Mouse (Mus musculus): ENCODE measurements around the gene Maml2. TPM values are rescaled to one million over a fixed set of nuclear protein-coding genes. Genes with fewer than 3 reads are reported as not detected.
A peak's percentile ranks its signal among the peaks of the same experiment; 100 is the strongest.

Maml2 gene
- total RNA-seq, 2 experiments from 2014 or later = 6.2 to 7.1 TPM

GRCm38 (mm10) chr9:13623892-13624422, 326.2 kb downstream of the Maml2 start:
- DNase-seq (ENCODE audit: low spot score in 2 of 2) = no peak

GRCm38 (mm10) chr9:13624780-13625179, 327.0 kb downstream of the Maml2 start:
- intact Hi-C loops (cut with DNase I) = no loop called here
- DNase-seq (ENCODE audit: low spot score in 2 of 2) = no peak

More at GRCm38 (mm10) chr9:13623892-13624422, 326.2 kb downstream of the Maml2 start:
- intact Hi-C loops (cut with DNase I) = no loop called here

GRCm38 (mm10) chr9:13625215-13625614, 327.5 kb downstream of the Maml2 start:
- intact Hi-C loops (cut with DNase I) = no loop called here
- DNase-seq (ENCODE audit: low spot score in 2 of 2) = no peak

GRCm38 (mm10) chr9:13626480-13626879, 328.7 kb downstream of the Maml2 start:
- intact Hi-C loops (cut with DNase I) = no loop called here
- DNase-seq (ENCODE audit: low spot score in 2 of 2) = no peak

- DNase-seq (ENCODE audit: low spot score in 2 of 2) = no peak
- intact Hi-C loops (cut with DNase I) = no loop called here
These were observed 335.6 kb downstream of the Maml2 start for GRCm38 (mm10) chr9:13633371-13633770.

GRCm38 (mm10) chr9:13639655-13640054, 341.9 kb downstream of the Maml2 start:
- DNase-seq (ENCODE audit: low spot score in 2 of 2) = no peak
- intact Hi-C loops (cut with DNase I) = no loop called here

- no peak for DNase-seq (ENCODE audit: low spot score in 2 of 2)
- intact Hi-C loops (cut with DNase I) = no loop called here
These were observed 347.4 kb downstream of the Maml2 start for GRCm38 (mm10) chr9:13645153-13645552.

- intact Hi-C loops (cut with DNase I) = no loop called here
These were observed 353.3 kb downstream of the Maml2 start for GRCm38 (mm10) chr9:13651065-13651464.

GRCm38 (mm10) chr9:13651828-13652227, 354.1 kb downstream of the Maml2 start:
- intact Hi-C loops (cut with DNase I) = loop anchor here (2.0 kb wide), 2 partner anchors 355 to 409 kb away; partner anchors contain the start of gene Maml2
- DNase-seq (ENCODE audit: low spot score in 2 of 2) = no peak

More at GRCm38 (mm10) chr9:13651065-13651464, 353.3 kb downstream of the Maml2 start:
- DNase-seq (ENCODE audit: low spot score in 2 of 2) = no peak

GRCm38 (mm10) chr9:13652389-13652877, 354.7 kb downstream of the Maml2 start:
- intact Hi-C loops (cut with DNase I) = loop anchor here (2.0 kb wide), 2 partner anchors 356 to 410 kb away; partner anchors contain the start of gene Maml2
- no peak for DNase-seq (ENCODE audit: low spot score in 2 of 2)

GRCm38 (mm10) chr9:13652917-13653316, 355.2 kb downstream of the Maml2 start:
- intact Hi-C loops (cut with DNase I) = loop anchor here (2.0 kb wide), 2 partner anchors 356 to 410 kb away; partner anchors contain the start of gene Maml2
- no peak for DNase-seq (ENCODE audit: low spot score in 2 of 2)

- no peak for DNase-seq (ENCODE audit: low spot score in 2 of 2)
- intact Hi-C loops (cut with DNase I) = no loop called here
These were observed 364.2 kb downstream of the Maml2 start for GRCm38 (mm10) chr9:13661768-13662623.

GRCm38 (mm10) chr9:13665487-13665969, 367.8 kb downstream of the Maml2 start:
- intact Hi-C loops (cut with DNase I) = no loop called here
- DNase-seq (ENCODE audit: low spot score in 2 of 2) = no peak

- no peak for DNase-seq (ENCODE audit: low spot score in 2 of 2)
- intact Hi-C loops (cut with DNase I) = no loop called here
These were observed 370.2 kb downstream of the Maml2 start for GRCm38 (mm10) chr9:13667955-13668354.

GRCm38 (mm10) chr9:13668742-13669141, 371.0 kb downstream of the Maml2 start:
- intact Hi-C loops (cut with DNase I) = no loop called here
- no peak for DNase-seq (ENCODE audit: low spot score in 2 of 2)

- intact Hi-C loops (cut with DNase I) = no loop called here
- DNase-seq (ENCODE audit: low spot score in 2 of 2) = no peak
These were observed 373.5 kb downstream of the Maml2 start for GRCm38 (mm10) chr9:13671125-13671769.

- no peak for DNase-seq (ENCODE audit: low spot score in 2 of 2)
- intact Hi-C loops (cut with DNase I) = no loop called here
These were observed 375.5 kb downstream of the Maml2 start for GRCm38 (mm10) chr9:13673304-13673703.

- intact Hi-C loops (cut with DNase I) = no loop called here
- no peak for DNase-seq (ENCODE audit: low spot score in 2 of 2)
These were observed 380.3 kb downstream of the Maml2 start for GRCm38 (mm10) chr9:13678026-13678425.

GRCm38 (mm10) chr9:13679696-13680095, 381.9 kb downstream of the Maml2 start:
- no peak for DNase-seq (ENCODE audit: low spot score in 2 of 2)
- intact Hi-C loops (cut with DNase I) = loop anchor here (2.0 kb wide), 1 partner anchor 381 kb away; no protein-coding TSS in a partner anchor

GRCm38 (mm10) chr9:13681147-13681546, 383.4 kb downstream of the Maml2 start:
- peak in 1 of 2 experiments; percentile 7 for DNase-seq (ENCODE audit: low spot score in 2 of 2)
- intact Hi-C loops (cut with DNase I) = loop anchor here (2.0 kb wide), 1 partner anchor 382 kb away; no protein-coding TSS in a partner anchor

Measured in left cerebral cortex, postnatal 36 days (tissue).